Mouse (Mus musculus) heart, postnatal 36 days (tissue): ENCODE results near the gene Gm37240. TPM values are rescaled to one million over a fixed set of nuclear protein-coding genes. Genes with fewer than 3 reads are reported as not detected.

Source experiments
- DNase-seq, 2 experiments: peaks; one replicate each; pipeline ENCODE4 v3.0.0; 2021 to 2022
- intact Hi-C: fragments of 180-260 bp; cut with DNase I; formaldehyde crosslinking; loops from one replicate; pipeline ENCODE4 v1.15.1; 2025
- microRNA-seq, 2 experiments: library from miRNA; unstranded; fragments of <30 nt; microRNA quantifications; one replicate each; pipeline ENCODE4 v1.2.0; 2021; ENCODE audit warnings: borderline number of aligned reads in 2 of 2
- total RNA-seq, 2 experiments: library from RNA; stranded (reverse); gene quantifications; 2 replicates each; pipeline ENCODE4 v1.2.3; 2021

Gene Gm37240
- total RNA-seq, 2 experiments from 2014 or later: 35.9 to 45.6 TPM

- DNase-seq: no peak
- intact Hi-C loops: no loop called here
Observed at GRCm38 (mm10) chr3:84474398-84474797, 1412.9 kb downstream of the Gm37240 start.

DNA sequence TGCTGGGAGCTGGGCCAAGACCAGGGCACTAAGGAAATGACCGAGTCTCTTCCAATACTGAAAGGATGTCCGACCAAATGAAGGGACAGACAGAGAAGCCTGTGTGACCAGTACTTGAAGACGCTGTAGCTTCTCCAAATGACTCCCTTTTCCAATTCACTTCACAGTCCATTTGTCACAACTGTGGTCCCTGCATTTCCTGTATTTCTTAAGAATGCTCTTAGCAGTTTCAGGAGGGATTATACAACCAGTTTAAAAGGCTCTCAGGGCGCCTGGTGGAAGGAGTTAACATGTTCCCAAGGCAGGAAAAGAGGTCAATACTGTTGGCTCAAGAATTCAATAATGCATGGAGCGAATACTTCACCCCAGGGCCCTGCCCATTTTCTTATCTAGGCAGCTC, 1414.4 kb downstream of the Gm37240 start:
- no peak for DNase-seq
- intact Hi-C loops: no loop called here

- intact Hi-C loops: no loop called here
- no peak for DNase-seq
Observed at GRCm38 (mm10) chr3:84472527-84472926, 1414.8 kb downstream of the Gm37240 start.

- intact Hi-C loops: no loop called here
Observed at GRCm38 (mm10) chr3:84471146-84471545, 1416.2 kb downstream of the Gm37240 start.

DNA sequence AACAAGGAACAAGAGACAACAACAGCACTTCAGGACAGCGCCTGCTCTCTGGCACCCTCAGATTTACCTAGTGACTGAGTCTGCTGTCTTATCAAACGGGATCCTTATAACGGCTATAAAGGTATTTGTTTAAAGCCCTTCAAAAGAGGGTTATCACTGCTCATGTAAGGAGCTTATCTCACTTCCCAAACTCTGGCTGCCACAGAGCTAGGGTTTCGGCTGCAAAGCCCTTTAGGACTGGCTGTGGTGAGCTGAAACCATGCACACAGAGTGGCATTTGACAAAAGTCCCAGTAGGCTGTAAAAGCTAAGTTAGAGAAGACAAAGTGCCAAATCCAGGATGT, 1419.2 kb downstream of the Gm37240 start:
- DNase-seq: no peak
- intact Hi-C loops: no loop called here

More at GRCm38 (mm10) chr3:84471146-84471545, 1416.2 kb downstream of the Gm37240 start:
- DNase-seq: no peak

GRCm38 (mm10) chr3:84467419-84468110, 1419.8 kb downstream of the Gm37240 start:
- no peak for DNase-seq
- intact Hi-C loops: no loop called here

DNA sequence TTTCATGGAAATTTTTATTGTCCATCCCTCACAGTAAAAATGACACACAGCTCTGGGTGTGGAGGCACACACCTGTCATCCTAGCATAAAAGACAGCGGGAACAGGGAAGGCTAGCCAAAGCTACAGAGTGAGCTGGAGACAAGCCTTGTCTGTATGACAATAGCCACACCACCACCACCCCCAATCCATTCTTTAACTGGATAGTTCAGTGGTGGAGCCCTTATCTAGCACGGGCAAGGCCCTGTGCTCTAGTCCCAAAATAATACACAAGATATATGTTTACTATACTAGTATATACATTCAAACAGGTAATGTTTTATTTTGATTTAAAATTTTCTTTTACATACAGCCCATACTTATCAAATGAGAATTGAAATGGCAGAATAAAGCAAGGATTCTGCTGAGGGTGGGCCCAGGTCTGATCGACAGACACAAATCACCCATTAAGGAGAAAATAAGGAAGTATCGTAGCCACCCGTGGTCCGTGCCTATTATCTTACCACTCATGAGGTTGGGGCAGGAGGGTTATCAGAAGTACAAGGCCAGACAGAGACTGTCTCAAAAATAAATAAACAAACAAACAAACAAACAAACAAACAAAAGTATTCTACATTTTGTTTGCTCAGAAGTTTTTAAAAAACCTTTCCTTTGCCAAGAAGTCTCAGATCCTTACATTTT, 1421.4 kb downstream of the Gm37240 start:
- no peak for DNase-seq
- intact Hi-C loops: no loop called here

DNA sequence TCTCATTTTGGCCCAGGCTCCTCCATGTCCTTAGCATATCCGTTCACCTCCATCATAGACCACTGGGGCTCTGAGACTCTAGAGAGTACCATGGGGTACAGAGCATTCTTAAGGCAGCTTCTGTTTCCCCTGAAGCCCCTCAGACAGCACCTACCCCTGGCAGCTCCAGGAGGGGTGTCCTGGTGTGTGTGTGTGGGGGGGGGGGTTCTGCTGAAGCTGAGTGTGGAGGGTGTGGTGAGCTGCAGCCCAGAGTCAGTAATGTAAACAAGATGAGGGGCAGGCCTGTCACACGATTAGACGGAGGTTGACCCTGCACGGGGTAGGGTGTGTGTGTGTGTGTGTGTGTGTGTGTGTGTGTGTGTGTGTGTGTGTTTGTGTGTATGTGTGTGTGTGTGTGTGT, 1425.6 kb downstream of the Gm37240 start:
- intact Hi-C loops: no loop called here
- DNase-seq: no peak

DNA sequence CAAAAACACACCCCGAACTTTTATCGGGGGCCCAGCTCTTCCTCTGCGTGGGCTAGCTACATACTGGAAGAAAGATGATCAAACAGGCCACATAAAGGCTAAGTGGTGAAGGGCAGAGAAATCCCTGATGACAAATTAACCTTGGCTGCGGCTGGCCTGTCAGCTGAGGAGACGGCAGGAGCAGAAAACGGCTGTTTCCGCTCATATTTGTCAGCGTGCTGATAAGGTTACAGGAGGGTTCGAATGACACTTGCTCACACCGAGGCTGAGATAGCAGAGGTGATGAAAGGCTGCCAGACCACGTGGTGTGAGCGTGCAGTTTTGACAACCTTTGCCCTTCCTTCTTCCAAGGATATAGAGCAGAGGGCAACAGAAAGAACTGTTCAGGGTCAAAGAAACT, 1426.4 kb downstream of the Gm37240 start:
- intact Hi-C loops: no loop called here
- DNase-seq: peak in 1 of 2 experiments; percentile 18

GRCm38 (mm10) chr3:84460499-84460898, 1426.8 kb downstream of the Gm37240 start:
- intact Hi-C loops: no loop called here
- DNase-seq: no peak

DNA sequence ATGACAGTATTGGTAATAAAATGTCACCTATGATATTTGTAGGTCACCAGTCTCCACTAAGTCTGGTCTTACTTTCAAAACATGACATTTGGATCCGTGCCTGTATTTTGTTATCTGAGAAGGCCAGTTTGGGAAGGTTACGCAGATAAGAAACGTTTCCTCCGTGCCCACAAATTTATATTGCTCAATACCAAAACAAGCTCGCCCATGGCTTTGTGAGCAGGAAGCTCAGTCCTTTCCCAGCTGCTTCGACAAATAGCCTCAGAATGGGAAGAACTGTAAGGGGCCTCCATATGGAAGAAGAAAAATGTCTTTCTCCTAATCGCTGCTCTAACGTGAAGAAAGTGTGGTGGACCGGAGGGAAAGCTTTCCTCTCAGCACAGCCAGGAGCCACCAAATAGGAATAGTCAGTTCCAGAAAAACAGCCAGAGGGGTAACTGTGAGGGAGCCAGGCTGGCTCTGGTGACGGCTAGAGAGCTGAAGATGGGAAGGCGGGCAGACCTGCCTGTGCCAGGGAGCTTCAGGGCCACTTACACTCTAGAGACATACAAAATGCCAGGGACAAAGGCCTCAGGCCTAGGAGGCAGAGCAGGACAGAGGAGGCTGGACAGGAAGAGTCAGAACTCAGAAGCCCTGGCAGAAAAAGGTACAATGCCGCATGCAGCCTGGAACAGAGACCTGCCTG, 1431.4 kb downstream of the Gm37240 start:
- no peak for DNase-seq
- intact Hi-C loops: no loop called here

GRCm38 (mm10) chr3:84450651-84451050, 1436.7 kb downstream of the Gm37240 start:
- DNase-seq: no peak
- intact Hi-C loops: no loop called here

GRCm38 (mm10) chr3:84449015-84449414, 1438.3 kb downstream of the Gm37240 start:
- DNase-seq: no peak
- intact Hi-C loops: no loop called here

- DNase-seq: no peak
- intact Hi-C loops: no loop called here
Observed at GRCm38 (mm10) chr3:84447803-84448202, 1439.5 kb downstream of the Gm37240 start.

Small RNA genes lying within 50 kb of the gene (microRNA-seq; reads per million reads assigned to microRNA genes)
- 0 reads per million in 2 experiments for gene Mir466k

Other genes starting within 250 kb of the Gm37240 start
- 10 to 100 TPM; 46.4 to 67.6 TPM for gene Fam160a1, start 70.2 kb downstream of the Gm37240 start, total RNA-seq
- 1 to 10 TPM; 4.1 to 4.7 TPM for gene Glt28d2, start within 50 bp of the Gm37240 start, total RNA-seq
- gene Sh3d19, start 83.6 kb upstream of the Gm37240 start, total RNA-seq: 10 to 100 TPM; 23.0 to 32.4 TPM
- gene Prss48, start 115.0 kb upstream of the Gm37240 start, total RNA-seq: not detected